Mouse (Mus musculus) CD8-positive naive resting alpha-beta T cell, adult 2 months (primary cell): ENCODE results near the gene Rgs8.
A peak's percentile ranks its signal among the peaks of the same experiment; 100 is the strongest.

Experiments
- DNase-seq, 2 experiments: peaks; one replicate each; pipeline ENCODE4 v3.0.0; 2022; ENCODE audit warnings: low read depth in 2 of 2, low spot score in 2 of 2

Rgs8 gene

GRCm38 (mm10) chr1:153703445-153703991 lies 50.7 kb downstream of the Rgs8 start:
- DNase-seq = no peak

- DNase-seq = no peak
Measured at GRCm38 (mm10) chr1:153704174-153704573, 51.3 kb downstream of the Rgs8 start.

- no peak for DNase-seq
Measured at GRCm38 (mm10) chr1:153704996-153705395, 52.2 kb downstream of the Rgs8 start.

GRCm38 (mm10) chr1:153708626-153709025 lies 55.8 kb downstream of the Rgs8 start:
- no peak for DNase-seq

GRCm38 (mm10) chr1:153709451-153709850 lies 56.6 kb downstream of the Rgs8 start:
- DNase-seq = no peak

- DNase-seq = no peak
Measured at GRCm38 (mm10) chr1:153711544-153712262, 58.9 kb downstream of the Rgs8 start.

- no peak for DNase-seq
Measured at GRCm38 (mm10) chr1:153712633-153713032, 59.8 kb downstream of the Rgs8 start.

- no peak for DNase-seq
Measured at GRCm38 (mm10) chr1:153717990-153718389, 65.2 kb downstream of the Rgs8 start.

GRCm38 (mm10) chr1:153720935-153721334 lies 68.1 kb downstream of the Rgs8 start:
- DNase-seq = no peak

- no peak for DNase-seq
Measured at GRCm38 (mm10) chr1:153721565-153722310, 68.9 kb downstream of the Rgs8 start.

- DNase-seq = peak; percentile 69 to 78
Measured at GRCm38 (mm10) chr1:153723426-153723825, 70.6 kb downstream of the Rgs8 start.

- no peak for DNase-seq
Measured at GRCm38 (mm10) chr1:153726636-153727035, 73.8 kb downstream of the Rgs8 start.

- no peak for DNase-seq
Measured at GRCm38 (mm10) chr1:153729806-153730205, 77.0 kb downstream of the Rgs8 start.

- DNase-seq = no peak
Measured at GRCm38 (mm10) chr1:153730671-153731070, 77.8 kb downstream of the Rgs8 start.

- no peak for DNase-seq
Measured at GRCm38 (mm10) chr1:153733181-153733580, 80.4 kb downstream of the Rgs8 start.

GRCm38 (mm10) chr1:153734866-153735265 lies 82.0 kb downstream of the Rgs8 start:
- DNase-seq = no peak

- DNase-seq = no peak
Measured at GRCm38 (mm10) chr1:153736096-153736495, 83.3 kb downstream of the Rgs8 start.

GRCm38 (mm10) chr1:153737101-153738085 lies 84.6 kb downstream of the Rgs8 start:
- DNase-seq = no peak

- no peak for DNase-seq
Measured at GRCm38 (mm10) chr1:153739437-153740015, 86.7 kb downstream of the Rgs8 start.

GRCm38 (mm10) chr1:153740145-153740544 lies 87.3 kb downstream of the Rgs8 start, which contains the start of gene Rgs16:
Gene Rgs16, plus strand, starts transcription at chr1:153740349.
- no peak for DNase-seq
